Mouse (Mus musculus): ENCODE results near the gene Zdhhc19. TPM values are rescaled to one million over a fixed set of nuclear protein-coding genes. Genes with fewer than 3 reads are reported as not detected.

The Zdhhc19 gene
- polyA plus RNA-seq, 1 experiment from 2014 or later, result not detected

DNA sequence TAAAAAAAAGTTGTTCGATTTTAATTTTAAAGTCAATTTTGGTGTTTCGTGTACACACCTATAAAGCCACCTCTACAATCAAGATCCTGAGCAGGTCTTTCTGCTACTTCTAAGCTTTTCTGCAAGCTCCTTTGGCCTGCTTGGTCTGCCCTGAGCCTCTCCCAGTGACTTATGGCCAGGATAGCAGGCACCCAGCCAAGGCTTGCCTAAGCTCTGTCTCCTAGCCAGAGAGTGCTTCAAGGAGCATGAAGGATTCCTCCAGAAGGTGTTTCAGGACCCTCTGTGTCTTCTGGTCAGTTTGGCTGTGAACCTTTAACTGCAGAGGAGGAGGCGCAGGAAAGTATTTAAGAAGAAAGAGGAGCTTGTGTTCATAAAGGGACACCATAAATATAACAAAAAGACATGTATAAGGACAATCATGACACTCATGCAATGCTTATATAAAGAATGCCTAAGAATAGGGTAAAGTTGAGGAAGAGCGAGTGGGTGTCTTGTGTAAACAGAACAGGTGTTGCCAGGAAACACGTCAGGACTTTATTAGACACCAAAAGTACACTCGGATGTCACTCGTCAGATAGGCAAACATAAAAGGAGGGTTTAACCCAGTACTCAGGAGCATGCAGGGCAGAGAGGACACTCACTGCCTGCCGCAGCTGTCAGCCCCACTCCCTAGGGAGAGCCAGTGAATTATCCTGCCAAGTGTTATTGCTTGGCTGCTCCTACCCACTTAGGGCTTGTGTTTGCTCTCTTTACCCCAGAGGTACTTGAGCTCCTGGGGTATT is 27.6 kb downstream of the Zdhhc19 start:
- Histone ChIP-seq H3K9ac (ENCODE audit: low read depth, low read length) (no peak overlapping the region), H3K27me3 (replicated peaks; ENCODE audit: control insufficient read depth, insufficient read depth, low read length) (no peaks in the 10 kb centered on the region), H3K27ac (ENCODE audit: low read depth, low read length) (no peak overlapping the region), H3K36me3 (ENCODE audit: control insufficient read depth, insufficient read depth, low read length) (no peaks in the 10 kb centered on the region), H3K9me3 (ENCODE audit: control insufficient read depth, low read length) (no peaks in the 10 kb centered on the region), H3K4me1 (replicated peaks; ENCODE audit: control insufficient read depth, insufficient read depth, low read length) (peaks cover 22% of the 10 kb centered on the region), H3K4me3 (ENCODE audit: low read depth, low read length) (no peak overlapping the region), H3K4me2 (no peak overlapping the region)
- 78% methylated on average over 8 of the region's 8 CpGs for WGBS
- ATAC-seq (replicated peaks; ENCODE audit: low FRiP score), result no peak
- DNase-seq (ENCODE audit: low spot score), result no peak

GRCm38 (mm10) chr16:32524244-32524615 is 28.2 kb downstream of the Zdhhc19 start:
- no peak overlapping the region for H3K4me3 ChIP-seq (ENCODE audit: low read depth, low read length)
- no peak for DNase-seq (ENCODE audit: low spot score)
- H3K9me3 ChIP-seq (ENCODE audit: control insufficient read depth, low read length), result no peaks in the 10 kb centered on the region
- WGBS, result 85% methylated on average over 5 of the region's 5 CpGs
- no peak overlapping the region for H3K9ac ChIP-seq (ENCODE audit: low read depth, low read length)
- H3K4me1 ChIP-seq (replicated peaks; ENCODE audit: control insufficient read depth, insufficient read depth, low read length), result peaks cover 21% of the 10 kb centered on the region
- ATAC-seq (replicated peaks; ENCODE audit: low FRiP score), result no peak
- H3K36me3 ChIP-seq (ENCODE audit: control insufficient read depth, insufficient read depth, low read length), result no peaks in the 10 kb centered on the region
- no peaks in the 10 kb centered on the region for H3K27me3 ChIP-seq (replicated peaks; ENCODE audit: control insufficient read depth, insufficient read depth, low read length)
- no peak overlapping the region for H3K27ac ChIP-seq (ENCODE audit: low read depth, low read length)
- no peak overlapping the region for H3K4me2 ChIP-seq

DNA sequence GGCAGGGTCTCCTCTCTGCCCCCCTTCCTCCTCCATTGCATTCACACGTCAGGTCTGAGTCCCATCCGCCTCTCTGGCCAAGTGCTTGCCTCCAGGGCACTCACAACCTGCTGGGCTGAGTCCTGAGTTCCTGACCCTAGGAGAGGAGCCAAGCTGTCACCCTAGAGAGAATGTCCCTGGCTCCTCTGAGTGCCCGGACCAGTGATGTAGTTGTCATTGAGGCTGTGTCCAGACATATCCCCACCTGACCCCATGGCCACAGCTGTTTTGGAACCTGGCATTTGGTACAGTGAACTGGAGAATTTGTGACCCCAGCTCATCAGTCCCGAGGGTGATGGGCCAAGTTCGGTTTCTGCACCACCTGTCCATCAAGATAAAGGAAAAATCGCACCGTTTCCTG is 30.8 kb downstream of the Zdhhc19 start:
- Histone ChIP-seq H3K9me3 (ENCODE audit: control insufficient read depth, low read length) (no peaks in the 10 kb centered on the region; the same call in 1 of the 2 replicates), H3K27ac (ENCODE audit: low read depth, low read length) (no peak overlapping the region), H3K4me1 (replicated peaks; ENCODE audit: control insufficient read depth, insufficient read depth, low read length) (peaks cover 5% of the 10 kb centered on the region; the same call in 1 of the 2 replicates), H3K9ac (ENCODE audit: low read depth, low read length) (no peak overlapping the region), H3K36me3 (ENCODE audit: control insufficient read depth, insufficient read depth, low read length) (no peaks in the 10 kb centered on the region), H3K4me2 (no peak overlapping the region), H3K4me3 (ENCODE audit: low read depth, low read length) (no peak overlapping the region), H3K27me3 (replicated peaks; ENCODE audit: control insufficient read depth, insufficient read depth, low read length) (no peaks in the 10 kb centered on the region)
- DNase-seq (ENCODE audit: low spot score) (no peak), ATAC-seq (replicated peaks; ENCODE audit: low FRiP score) (no peak)
- 57% methylated on average over 7 of the region's 7 CpGs for WGBS

- Histone ChIP-seq H3K27ac (ENCODE audit: low read depth, low read length) (no peak overlapping the region), H3K4me1 (replicated peaks; ENCODE audit: control insufficient read depth, insufficient read depth, low read length) (peaks cover 11% of the 10 kb centered on the region), H3K4me2 (no peak overlapping the region), H3K4me3 (ENCODE audit: low read depth, low read length) (no peak overlapping the region), H3K9me3 (ENCODE audit: control insufficient read depth, low read length) (no peaks in the 10 kb centered on the region; the same call in 1 of the 2 replicates), H3K36me3 (ENCODE audit: control insufficient read depth, insufficient read depth, low read length) (no peaks in the 10 kb centered on the region), H3K9ac (ENCODE audit: low read depth, low read length) (no peak overlapping the region), H3K27me3 (replicated peaks; ENCODE audit: control insufficient read depth, insufficient read depth, low read length) (no peaks in the 10 kb centered on the region)
- DNase-seq (ENCODE audit: low spot score) (no peak), ATAC-seq (replicated peaks; ENCODE audit: low FRiP score) (no peak)
- WGBS, result 73% methylated on average over 18 of the region's 18 CpGs
These were observed 37.1 kb downstream of the Zdhhc19 start for GRCm38 (mm10) chr16:32532878-32533826.

GRCm38 (mm10) chr16:32535157-32535751 is 39.2 kb downstream of the Zdhhc19 start:
- no peaks in the 10 kb centered on the region; the same call in 1 of the 2 replicates for H3K9me3 ChIP-seq (ENCODE audit: control insufficient read depth, low read length)
- WGBS, result 44% methylated on average over 5 of the region's 5 CpGs
- no peaks in the 10 kb centered on the region for H3K36me3 ChIP-seq (ENCODE audit: control insufficient read depth, insufficient read depth, low read length)
- ATAC-seq (replicated peaks; ENCODE audit: low FRiP score) (no peak), DNase-seq (ENCODE audit: low spot score) (no peak)
- no peak overlapping the region for H3K27ac ChIP-seq (ENCODE audit: low read depth, low read length)
- H3K27me3 ChIP-seq (replicated peaks; ENCODE audit: control insufficient read depth, insufficient read depth, low read length), result no peaks in the 10 kb centered on the region
- peaks cover 16% of the 10 kb centered on the region for H3K4me1 ChIP-seq (replicated peaks; ENCODE audit: control insufficient read depth, insufficient read depth, low read length)
- no peak overlapping the region for H3K4me2 ChIP-seq
- no peak overlapping the region for H3K4me3 ChIP-seq (ENCODE audit: low read depth, low read length)
- H3K9ac ChIP-seq (ENCODE audit: low read depth, low read length), result no peak overlapping the region

- Histone ChIP-seq H3K9me3 (ENCODE audit: control insufficient read depth, low read length) (no peaks in the 10 kb centered on the region), H3K27ac (ENCODE audit: low read depth, low read length) (peak overlapping the region; percentile 77), H3K36me3 (ENCODE audit: control insufficient read depth, insufficient read depth, low read length) (no peaks in the 10 kb centered on the region), H3K9ac (ENCODE audit: low read depth, low read length) (0 out of 2 replicates have a peak overlapping the region, but pooled peaks have one; percentile 13), H3K4me3 (ENCODE audit: low read depth, low read length) (no peak overlapping the region), H3K4me1 (replicated peaks; ENCODE audit: control insufficient read depth, insufficient read depth, low read length) (peaks cover 28% of the 10 kb centered on the region), H3K27me3 (replicated peaks; ENCODE audit: control insufficient read depth, insufficient read depth, low read length) (no peaks in the 10 kb centered on the region), H3K4me2 (peak overlapping the region; percentile 19; the same call in 1 of the 2 replicates)
- ATAC-seq (replicated peaks; ENCODE audit: low FRiP score), result no peak
- DNase-seq (ENCODE audit: low spot score), result no peak
- 54% methylated on average over 5 of the region's 5 CpGs for WGBS
These were observed 42.0 kb downstream of the Zdhhc19 start for GRCm38 (mm10) chr16:32537867-32538660.

- ATAC-seq (replicated peaks; ENCODE audit: low FRiP score), result no peak
- no peak overlapping the region for H3K4me2 ChIP-seq
- no peak overlapping the region for H3K27ac ChIP-seq (ENCODE audit: low read depth, low read length)
- H3K9ac ChIP-seq (ENCODE audit: low read depth, low read length), result no peak overlapping the region
- WGBS, result 37% methylated on average over 3 of the region's 3 CpGs
- no peak overlapping the region for H3K4me3 ChIP-seq (ENCODE audit: low read depth, low read length)
- no peak for DNase-seq (ENCODE audit: low spot score)
- no peaks in the 10 kb centered on the region for H3K9me3 ChIP-seq (ENCODE audit: control insufficient read depth, low read length)
- H3K36me3 ChIP-seq (ENCODE audit: control insufficient read depth, insufficient read depth, low read length), result no peaks in the 10 kb centered on the region
- peaks cover 28% of the 10 kb centered on the region for H3K4me1 ChIP-seq (replicated peaks; ENCODE audit: control insufficient read depth, insufficient read depth, low read length)
- H3K27me3 ChIP-seq (replicated peaks; ENCODE audit: control insufficient read depth, insufficient read depth, low read length), result no peaks in the 10 kb centered on the region
These were observed 42.7 kb downstream of the Zdhhc19 start for GRCm38 (mm10) chr16:32538761-32539255.
